Mouse (Mus musculus): Measurements from ENCODE around the gene Ermn. TPM values are rescaled to one million over a fixed set of nuclear protein-coding genes. Genes with fewer than 3 reads are reported as not detected.

Ermn gene
- polyA plus RNA-seq, 1 experiment, result not detected

GRCm38 (mm10) chr2:58041867-58042266 is 10.8 kb downstream of the Ermn start:
- Histone ChIP-seq H3K4me2 (ENCODE audit: low read depth) (no peak overlapping the region), H3ac (ENCODE audit: control insufficient read depth, insufficient read length) (no peak overlapping the region), H3K27me3 (ENCODE audit: control insufficient read depth, insufficient read depth, insufficient read length) (no peaks in the 10 kb centered on the region), H3K4me3 (no peak overlapping the region), H3K36me3 (ENCODE audit: control insufficient read depth, insufficient read depth) (no peaks in the 10 kb centered on the region), H3K79me2 (ENCODE audit: control insufficient read depth, insufficient read depth) (no peaks in the 10 kb centered on the region)
- no peak for TF ChIP-seq USF1 (IDR thresholded peaks at IDR 0.05; ENCODE audit: low read depth)
- no peak for TF ChIP-seq POLR2A (IDR thresholded peaks at IDR 0.05; ENCODE audit: insufficient read length, low read depth)
- TF ChIP-seq SRF (IDR thresholded peaks at IDR 0.05; ENCODE audit: control insufficient read depth, insufficient read length, low read depth), result no peak
- TF ChIP-seq TCF12 (IDR thresholded peaks at IDR 0.05; ENCODE audit: insufficient read depth, poor library complexity, severe bottlenecking), result no peak
- TF ChIP-seq MYOG (IDR thresholded peaks at IDR 0.05; ENCODE audit: control insufficient read depth in 1 of 3, insufficient read depth in 1 of 3, insufficient read length in 2 of 3, low read depth in 2 of 3), result no peak
- TF ChIP-seq TCF3 (IDR thresholded peaks at IDR 0.05; ENCODE audit: insufficient read length, low read depth), result no peak
- TF ChIP-seq POLR2AphosphoS2 (IDR thresholded peaks at IDR 0.05; ENCODE audit: insufficient read length, low read depth), result no peak
- no peak for TF ChIP-seq E2F4 (IDR thresholded peaks at IDR 0.05; ENCODE audit: insufficient read depth)
- no peak for TF ChIP-seq MYOD1 (IDR thresholded peaks at IDR 0.05; ENCODE audit: control insufficient read depth in 1 of 3, insufficient read length in 2 of 3, low read depth in 2 of 3)

- TF ChIP-seq TCF12 (IDR thresholded peaks at IDR 0.05; ENCODE audit: insufficient read depth, poor library complexity, severe bottlenecking) (no peak), SRF (IDR thresholded peaks at IDR 0.05; ENCODE audit: control insufficient read depth, insufficient read length, low read depth) (no peak), E2F4 (IDR thresholded peaks at IDR 0.05; ENCODE audit: insufficient read depth) (no peak), MYOD1 (IDR thresholded peaks at IDR 0.05; ENCODE audit: control insufficient read depth in 1 of 3, insufficient read length in 2 of 3, low read depth in 2 of 3) (no peak), POLR2AphosphoS2 (IDR thresholded peaks at IDR 0.05; ENCODE audit: insufficient read length, low read depth) (no peak), CEBPB (IDR thresholded peaks at IDR 0.05; ENCODE audit: insufficient read depth, poor library complexity, severe bottlenecking) (no peak), MYOG (IDR thresholded peaks at IDR 0.05; ENCODE audit: control insufficient read depth in 1 of 3, insufficient read depth in 1 of 3, insufficient read length in 2 of 3, low read depth in 2 of 3) (no peak), TCF3 (IDR thresholded peaks at IDR 0.05; ENCODE audit: insufficient read length, low read depth) (no peak), USF1 (IDR thresholded peaks at IDR 0.05; ENCODE audit: low read depth) (no peak), REST (IDR thresholded peaks at IDR 0.05; ENCODE audit: insufficient read depth, insufficient read length) (no peak), POLR2A (IDR thresholded peaks at IDR 0.05; ENCODE audit: insufficient read length, low read depth) (no peak)
- Histone ChIP-seq H3K4me3 (no peak overlapping the region), H3K79me2 (ENCODE audit: control insufficient read depth, insufficient read depth) (no peaks in the 10 kb centered on the region), H3K27me3 (ENCODE audit: control insufficient read depth, insufficient read depth, insufficient read length) (no peaks in the 10 kb centered on the region), H3ac (ENCODE audit: control insufficient read depth, insufficient read length) (no peak overlapping the region), H3K36me3 (ENCODE audit: control insufficient read depth, insufficient read depth) (no peaks in the 10 kb centered on the region), H3K4me2 (ENCODE audit: low read depth) (no peak overlapping the region)
Observed at GRCm38 (mm10) chr2:58036926-58037325, 15.7 kb downstream of the Ermn start.

- TF ChIP-seq USF1 (IDR thresholded peaks at IDR 0.05; ENCODE audit: low read depth), result no peak
- no peak for TF ChIP-seq MYOD1 (IDR thresholded peaks at IDR 0.05; ENCODE audit: control insufficient read depth in 1 of 3, insufficient read length in 2 of 3, low read depth in 2 of 3)
- TF ChIP-seq E2F4 (IDR thresholded peaks at IDR 0.05; ENCODE audit: insufficient read depth), result no peak
- no peak for TF ChIP-seq CEBPB (IDR thresholded peaks at IDR 0.05; ENCODE audit: insufficient read depth, poor library complexity, severe bottlenecking)
- no peak for TF ChIP-seq REST (IDR thresholded peaks at IDR 0.05; ENCODE audit: insufficient read depth, insufficient read length)
- TF ChIP-seq SRF (IDR thresholded peaks at IDR 0.05; ENCODE audit: control insufficient read depth, insufficient read length, low read depth), result no peak
- TF ChIP-seq TCF3 (IDR thresholded peaks at IDR 0.05; ENCODE audit: insufficient read length, low read depth), result no peak
- no peak for TF ChIP-seq TCF12 (IDR thresholded peaks at IDR 0.05; ENCODE audit: insufficient read depth, poor library complexity, severe bottlenecking)
- no peak for TF ChIP-seq MYOG (IDR thresholded peaks at IDR 0.05; ENCODE audit: control insufficient read depth in 1 of 3, insufficient read depth in 1 of 3, insufficient read length in 2 of 3, low read depth in 2 of 3)
- TF ChIP-seq POLR2A (IDR thresholded peaks at IDR 0.05; ENCODE audit: insufficient read length, low read depth), result no peak
- no peak for TF ChIP-seq MAX (IDR thresholded peaks at IDR 0.05; ENCODE audit: low read depth)
- no peak for TF ChIP-seq POLR2AphosphoS2 (IDR thresholded peaks at IDR 0.05; ENCODE audit: insufficient read length, low read depth)
- no peaks in the 10 kb centered on the region for H3K79me2 ChIP-seq (ENCODE audit: control insufficient read depth, insufficient read depth)
- H3K4me2 ChIP-seq (ENCODE audit: low read depth), result no peak overlapping the region
- no peak overlapping the region for H3K4me3 ChIP-seq
- no peaks in the 10 kb centered on the region for H3K36me3 ChIP-seq (ENCODE audit: control insufficient read depth, insufficient read depth)
- H3ac ChIP-seq (ENCODE audit: control insufficient read depth, insufficient read length), result no peak overlapping the region
- H3K27me3 ChIP-seq (ENCODE audit: control insufficient read depth, insufficient read depth, insufficient read length), result no peaks in the 10 kb centered on the region
Observed at GRCm38 (mm10) chr2:58035635-58036034, 17.0 kb downstream of the Ermn start.

- H3ac ChIP-seq (ENCODE audit: control insufficient read depth, insufficient read length), result no peak overlapping the region
- TF ChIP-seq CEBPB (IDR thresholded peaks at IDR 0.05; ENCODE audit: insufficient read depth, poor library complexity, severe bottlenecking), result no peak
- no peak for TF ChIP-seq MYOD1 (IDR thresholded peaks at IDR 0.05; ENCODE audit: control insufficient read depth in 1 of 3, insufficient read length in 2 of 3, low read depth in 2 of 3)
- no peak for TF ChIP-seq USF1 (IDR thresholded peaks at IDR 0.05; ENCODE audit: low read depth)
- no peak for TF ChIP-seq POLR2AphosphoS2 (IDR thresholded peaks at IDR 0.05; ENCODE audit: insufficient read length, low read depth)
- no peak for TF ChIP-seq REST (IDR thresholded peaks at IDR 0.05; ENCODE audit: insufficient read depth, insufficient read length)
- TF ChIP-seq SRF (IDR thresholded peaks at IDR 0.05; ENCODE audit: control insufficient read depth, insufficient read length, low read depth), result no peak
- TF ChIP-seq TCF12 (IDR thresholded peaks at IDR 0.05; ENCODE audit: insufficient read depth, poor library complexity, severe bottlenecking), result no peak
- no peak for TF ChIP-seq TCF3 (IDR thresholded peaks at IDR 0.05; ENCODE audit: insufficient read length, low read depth)
- no peak for TF ChIP-seq MAX (IDR thresholded peaks at IDR 0.05; ENCODE audit: low read depth)
- TF ChIP-seq MYOG (IDR thresholded peaks at IDR 0.05; ENCODE audit: control insufficient read depth in 1 of 3, insufficient read depth in 1 of 3, insufficient read length in 2 of 3, low read depth in 2 of 3), result no peak
- no peak for TF ChIP-seq POLR2A (IDR thresholded peaks at IDR 0.05; ENCODE audit: insufficient read length, low read depth)
- TF ChIP-seq E2F4 (IDR thresholded peaks at IDR 0.05; ENCODE audit: insufficient read depth), result no peak
Observed at GRCm38 (mm10) chr2:58031431-58031830, 21.2 kb downstream of the Ermn start.

More at GRCm38 (mm10) chr2:58031431-58031830, 21.2 kb downstream of the Ermn start:
- Histone ChIP-seq H3K27me3 (ENCODE audit: control insufficient read depth, insufficient read depth, insufficient read length) (no peaks in the 10 kb centered on the region), H3K4me2 (ENCODE audit: low read depth) (no peak overlapping the region), H3K4me3 (no peak overlapping the region), H3K36me3 (ENCODE audit: control insufficient read depth, insufficient read depth) (no peaks in the 10 kb centered on the region), H3K79me2 (ENCODE audit: control insufficient read depth, insufficient read depth) (no peaks in the 10 kb centered on the region)

Measured in myocyte (in vitro differentiated cells).